Mouse (Mus musculus) forebrain, embryonic 15.5 days (tissue): ENCODE data around the gene Dpp4. TPM values are rescaled to one million over a fixed set of nuclear protein-coding genes. Genes with fewer than 3 reads are reported as not detected.

ENCODE experiments used
- ATAC-seq: fragments of 200-750 bp; cut with Nextera tagmentation; replicated peaks from 2 replicates; pipeline ENCODE4 v1.8.0; 2017; ENCODE audit warnings: mild to moderate bottlenecking, moderate TSS enrichment, moderate library complexity
- H3K27ac ChIP-seq: fragments of 300-500 bp; sonication (generic); replicated peaks from 2 replicates; pipeline ENCODE4 v1.5.1; 2015; ENCODE audit warnings: mild to moderate bottlenecking, inconsistent platforms
- H3K27me3 ChIP-seq: fragments of 300-500 bp; sonication (generic); 2 replicates; pipeline ENCODE4 v1.6.1; 2015; ENCODE audit warnings: inconsistent platforms
- H3K36me3 ChIP-seq: fragments of 300-500 bp; sonication (generic); 2 replicates; pipeline ENCODE4 v1.6.1; 2015; ENCODE audit warnings: mild to moderate bottlenecking, inconsistent platforms
- H3K4me1 ChIP-seq: fragments of 300-500 bp; sonication (generic); 2 replicates; pipeline ENCODE4 v1.6.1; 2015; ENCODE audit warnings: inconsistent platforms
- H3K4me2 ChIP-seq: fragments of 300-500 bp; sonication (generic); replicated peaks from 2 replicates; pipeline ENCODE4 v1.6.1; 2015; ENCODE audit warnings: mild to moderate bottlenecking, inconsistent platforms
- H3K4me3 ChIP-seq: fragments of 300-500 bp; sonication (generic); 2 replicates; pipeline ENCODE4 v1.5.1; 2015; ENCODE audit warnings: mild to moderate bottlenecking, inconsistent platforms
- H3K9ac ChIP-seq: fragments of 300-500 bp; sonication (generic); replicated peaks from 2 replicates; pipeline ENCODE4 v1.6.1; 2015; ENCODE audit warnings: mild to moderate bottlenecking, inconsistent platforms
- H3K9me3 ChIP-seq: fragments of 300-500 bp; sonication (generic); 2 replicates; pipeline ENCODE4 v1.6.1; 2016; ENCODE audit warnings: inconsistent platforms
- WGBS: fragments of 180-500 bp; shearing (Covaris S2); methylation state at CpG from one replicate; pipeline ENCODE4 v1.1.7; 2015; ENCODE audit warnings: mixed read lengths; 5-methylcytosine and 5-hydroxymethylcytosine counted together
- polyA plus RNA-seq: library from polyadenylated mRNA; unstranded; fragments of >200 nt; fragmentation: Nextera tagmentation; extraction: Ambion mirVana; gene quantifications from 2 replicates; pipeline ENCODE4 v1.2.1, GENCODE M21; 2015

The Dpp4 gene
- polyA plus RNA-seq, 1 experiment from 2014 or later = 1.5 TPM

DNA sequence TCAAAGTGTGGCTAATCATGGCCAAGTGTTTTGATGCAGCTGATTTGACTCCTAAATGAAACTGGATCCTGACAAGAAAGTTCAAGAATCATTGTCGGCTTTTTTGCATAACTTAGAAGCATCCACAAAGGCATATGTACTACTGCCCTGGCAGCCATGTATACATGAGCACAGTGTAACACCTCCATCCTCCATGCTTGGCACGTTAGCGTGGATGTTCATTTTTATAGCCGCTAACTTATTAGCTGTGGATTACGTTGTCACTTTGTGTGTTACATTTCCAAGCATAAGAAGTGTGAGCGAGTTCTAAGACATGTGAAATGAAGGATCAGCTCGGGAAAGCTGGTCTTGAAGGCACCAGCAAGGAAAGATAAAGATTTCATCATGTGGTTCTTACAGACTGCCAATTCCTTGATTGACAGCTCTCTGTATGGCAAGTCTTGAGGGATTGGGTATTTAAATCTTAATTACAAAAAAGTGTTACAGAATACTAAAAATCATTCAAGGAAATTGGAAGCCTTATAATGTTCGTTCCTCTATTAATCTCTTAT is 19.3 kb upstream of the Dpp4 start:
- Histone ChIP-seq H3K9ac (no peak overlapping the region), H3K4me1 (no peaks in the 10 kb centered on the region), H3K9me3 (no peaks in the 10 kb centered on the region), H3K4me3 (no peak overlapping the region), H3K27me3 (no peaks in the 10 kb centered on the region), H3K36me3 (no peaks in the 10 kb centered on the region), H3K4me2 (no peak overlapping the region), H3K27ac (no peak overlapping the region)
- ATAC-seq = no peak
- 66% methylated on average over 8 of the region's 8 CpGs for WGBS

GRCm38 (mm10) chr2:62425941-62426340 is 13.9 kb upstream of the Dpp4 start:
- no peak overlapping the region for H3K4me2 ChIP-seq
- H3K9me3 ChIP-seq = no peaks in the 10 kb centered on the region
- no peaks in the 10 kb centered on the region for H3K36me3 ChIP-seq
- no peaks in the 10 kb centered on the region for H3K4me1 ChIP-seq
- H3K27ac ChIP-seq = no peak overlapping the region
- 78% methylated on average over 3 of the region's 3 CpGs for WGBS
- H3K4me3 ChIP-seq = no peak overlapping the region
- no peak for ATAC-seq
- no peaks in the 10 kb centered on the region for H3K27me3 ChIP-seq
- H3K9ac ChIP-seq = no peak overlapping the region

DNA sequence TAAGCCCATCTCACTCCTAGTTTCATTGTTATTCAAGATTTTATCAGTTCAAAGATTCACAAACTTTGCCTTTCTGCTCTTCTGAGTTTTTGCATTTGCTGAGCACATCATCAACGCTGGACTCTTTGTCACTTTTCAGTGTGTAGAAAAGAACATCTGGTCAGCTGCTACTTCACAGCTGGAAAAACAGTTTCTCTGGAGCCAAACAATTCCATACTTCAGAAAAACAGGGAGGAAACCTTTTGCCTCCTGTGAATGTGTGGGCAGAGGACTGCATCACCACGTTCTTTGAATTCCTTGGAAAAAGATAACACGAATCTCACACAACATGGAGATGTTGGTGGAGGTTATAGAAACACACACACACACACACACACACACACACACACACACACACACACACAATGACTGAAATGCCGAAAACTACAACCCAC is 11.3 kb upstream of the Dpp4 start:
- Histone ChIP-seq H3K9ac (no peak overlapping the region), H3K27ac (no peak overlapping the region), H3K4me2 (no peak overlapping the region), H3K4me1 (no peaks in the 10 kb centered on the region), H3K36me3 (no peaks in the 10 kb centered on the region), H3K27me3 (no peaks in the 10 kb centered on the region), H3K9me3 (no peaks in the 10 kb centered on the region), H3K4me3 (no peak overlapping the region)
- no peak for ATAC-seq
- 48% methylated on average over 4 of the region's 4 CpGs for WGBS

GRCm38 (mm10) chr2:62422515-62423342 is 10.7 kb upstream of the Dpp4 start:
- H3K27ac ChIP-seq = no peak overlapping the region
- H3K4me1 ChIP-seq = no peaks in the 10 kb centered on the region
- no peak overlapping the region for H3K4me3 ChIP-seq
- 63% methylated on average over 6 of the region's 6 CpGs for WGBS
- no peaks in the 10 kb centered on the region for H3K36me3 ChIP-seq
- H3K9ac ChIP-seq = no peak overlapping the region
- H3K27me3 ChIP-seq = no peaks in the 10 kb centered on the region
- no peaks in the 10 kb centered on the region for H3K9me3 ChIP-seq
- no peak overlapping the region for H3K4me2 ChIP-seq
- ATAC-seq = no peak

- no peak overlapping the region for H3K4me3 ChIP-seq
- 86% methylated on average over 4 of the region's 4 CpGs for WGBS
- no peaks in the 10 kb centered on the region for H3K9me3 ChIP-seq
- ATAC-seq = no peak
- H3K27ac ChIP-seq = no peak overlapping the region
- H3K27me3 ChIP-seq = no peaks in the 10 kb centered on the region
- H3K36me3 ChIP-seq = no peaks in the 10 kb centered on the region
- no peaks in the 10 kb centered on the region for H3K4me1 ChIP-seq
- H3K9ac ChIP-seq = no peak overlapping the region
- H3K4me2 ChIP-seq = no peak overlapping the region
Observed at GRCm38 (mm10) chr2:62421229-62421628, 9.2 kb upstream of the Dpp4 start.

DNA sequence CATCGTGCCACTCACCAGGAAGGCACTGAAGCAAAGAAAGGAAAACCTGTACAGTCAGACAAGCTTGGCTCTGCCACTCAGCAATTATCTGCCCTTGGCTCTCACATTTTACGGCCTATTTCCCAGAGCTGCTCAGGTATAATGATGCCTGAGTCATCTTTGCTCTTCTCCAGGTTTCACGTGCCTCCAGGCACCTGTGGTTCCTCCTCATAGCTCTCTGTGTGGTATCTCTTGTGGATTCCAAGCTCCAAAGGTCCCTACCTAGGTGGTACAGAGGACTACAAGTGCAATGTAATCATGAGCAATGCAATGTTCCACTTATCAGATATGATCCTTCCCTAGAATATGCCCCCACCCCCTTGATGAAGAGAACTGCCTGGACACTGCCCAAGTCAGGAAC is 8.0 kb upstream of the Dpp4 start:
- no peak for ATAC-seq
- H3K27me3 ChIP-seq = no peaks in the 10 kb centered on the region
- no peaks in the 10 kb centered on the region for H3K4me1 ChIP-seq
- 89% methylated on average over 3 of the region's 3 CpGs for WGBS
- H3K4me2 ChIP-seq = no peak overlapping the region
- no peaks in the 10 kb centered on the region for H3K36me3 ChIP-seq
- H3K9me3 ChIP-seq = no peaks in the 10 kb centered on the region
- no peak overlapping the region for H3K4me3 ChIP-seq
- H3K9ac ChIP-seq = no peak overlapping the region
- no peak overlapping the region for H3K27ac ChIP-seq

DNA sequence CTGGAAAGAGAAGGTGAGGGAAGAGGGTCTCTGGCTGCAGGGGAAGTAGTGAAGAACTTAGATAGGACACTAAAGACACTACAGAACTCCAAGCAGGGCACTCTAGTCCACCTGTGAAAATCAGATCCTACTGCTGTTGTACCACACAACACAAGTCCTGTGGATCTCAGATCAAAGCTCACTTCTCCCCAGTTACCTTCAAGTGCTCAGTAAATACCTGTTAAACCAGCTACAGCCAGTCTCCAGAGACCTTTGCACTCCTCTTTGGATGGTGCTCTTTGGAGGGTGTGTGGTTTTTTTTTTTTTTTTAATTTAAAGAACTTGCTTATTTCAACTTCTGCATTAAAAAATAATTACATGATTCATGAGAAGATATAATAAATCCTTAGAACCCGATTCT is 5.2 kb upstream of the Dpp4 start:
- no peak for ATAC-seq
- Histone ChIP-seq H3K4me3 (no peak overlapping the region), H3K36me3 (no peaks in the 10 kb centered on the region), H3K4me1 (peaks cover under 1% of the 10 kb centered on the region; the same call in 1 of the 2 replicates), H3K4me2 (no peak overlapping the region), H3K9me3 (no peaks in the 10 kb centered on the region), H3K27me3 (no peaks in the 10 kb centered on the region), H3K9ac (no peak overlapping the region), H3K27ac (no peak overlapping the region)
- WGBS = 82% methylated on average over 1 of the region's 1 CpGs

DNA sequence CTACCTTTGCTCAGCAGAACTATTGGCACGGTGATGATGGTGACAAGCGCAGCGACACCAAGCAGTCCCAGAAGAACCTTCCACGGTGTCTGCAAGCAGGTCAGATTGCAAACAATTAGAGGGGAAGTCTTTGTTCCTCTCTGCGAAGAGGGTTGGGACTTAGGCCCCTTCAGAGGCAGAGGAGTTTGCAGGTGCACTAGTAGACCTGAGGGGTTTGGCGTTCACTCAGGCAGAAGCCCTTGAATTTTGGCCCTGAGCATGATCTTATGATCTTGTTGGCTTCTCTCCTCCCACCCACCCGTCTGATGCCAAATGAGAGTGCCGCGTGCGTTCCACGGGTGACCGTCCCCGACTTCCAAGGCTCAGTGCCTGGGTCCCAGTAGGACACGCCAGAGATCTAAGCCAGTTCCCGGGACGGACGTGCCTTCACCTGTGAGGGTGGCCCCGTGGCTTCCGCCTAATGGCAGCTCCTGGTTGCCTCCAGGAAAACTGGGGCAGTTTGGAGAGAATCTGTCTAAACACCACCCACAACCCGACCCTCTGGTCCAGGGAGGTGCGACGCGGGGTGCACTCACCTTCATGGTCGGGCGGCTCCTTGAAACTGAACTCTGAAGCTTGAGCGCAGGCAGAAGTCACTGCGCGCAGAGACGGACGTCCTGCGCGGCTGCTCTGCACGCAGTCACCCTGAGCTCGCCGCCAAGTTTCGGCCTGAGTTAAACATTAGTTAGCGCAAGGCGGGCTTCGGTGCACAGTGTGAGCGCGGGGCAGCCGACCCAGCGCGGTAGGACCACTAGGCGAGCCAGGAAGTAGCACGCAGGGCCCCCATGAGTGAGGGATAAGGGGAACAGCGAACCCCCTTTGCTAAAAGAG is 585 bp downstream of the Dpp4 start:
- Histone ChIP-seq H3K36me3 (no peaks in the 10 kb centered on the region), H3K4me3 (peak overlapping the region; percentile 39), H3K9ac (0 out of 2 replicates have a peak overlapping the region, but pooled peaks have one; percentile 4), H3K4me2 (peak overlapping the region; percentile 75), H3K4me1 (peaks cover 12% of the 10 kb centered on the region), H3K27me3 (0 out of 2 replicates have a peak, but pooled peaks cover 8% of the 10 kb centered on the region), H3K9me3 (no peaks in the 10 kb centered on the region), H3K27ac (no peak overlapping the region)
- 8% methylated on average over 47 of the region's 47 CpGs for WGBS
- ATAC-seq = peak; percentile 76

DNA sequence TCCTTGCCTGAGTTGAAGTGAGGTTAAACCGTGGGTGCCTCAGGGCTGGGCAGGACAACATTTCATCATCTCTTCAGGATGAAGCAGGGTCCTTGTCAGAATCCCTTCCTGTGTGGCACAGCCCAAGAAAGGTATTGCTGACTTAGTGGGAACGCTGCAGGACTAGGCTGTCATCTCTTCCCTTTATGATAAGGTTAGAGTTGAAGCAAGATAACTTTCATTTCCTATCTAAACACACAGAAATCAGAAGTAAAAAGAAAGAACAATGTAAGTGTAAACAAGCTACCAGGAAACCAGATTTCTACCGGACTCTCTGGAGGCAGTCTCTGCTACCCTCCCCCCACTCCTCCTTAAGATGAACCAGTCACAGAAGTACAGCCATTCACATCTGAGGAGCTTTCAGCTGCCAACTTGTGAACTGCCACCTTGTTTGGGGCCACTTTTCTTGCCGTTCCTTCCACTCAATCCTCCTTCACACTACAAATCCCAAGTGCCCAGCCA is 3.3 kb downstream of the Dpp4 start:
- WGBS = 42% methylated on average over 4 of the region's 4 CpGs
- H3K4me2 ChIP-seq = no peak overlapping the region
- H3K9ac ChIP-seq = no peak overlapping the region
- H3K27me3 ChIP-seq = 0 out of 2 replicates have a peak, but pooled peaks cover 8% of the 10 kb centered on the region
- no peak for ATAC-seq
- no peaks in the 10 kb centered on the region for H3K9me3 ChIP-seq
- no peak overlapping the region for H3K4me3 ChIP-seq
- H3K36me3 ChIP-seq = no peaks in the 10 kb centered on the region
- no peak overlapping the region for H3K27ac ChIP-seq
- H3K4me1 ChIP-seq = peaks cover 12% of the 10 kb centered on the region

GRCm38 (mm10) chr2:62408216-62408615 is 3.8 kb downstream of the Dpp4 start:
- WGBS = 91% methylated on average over 5 of the region's 5 CpGs
- no peaks in the 10 kb centered on the region for H3K36me3 ChIP-seq
- H3K9me3 ChIP-seq = no peaks in the 10 kb centered on the region
- H3K27ac ChIP-seq = no peak overlapping the region
- H3K4me1 ChIP-seq = peaks cover 12% of the 10 kb centered on the region
- ATAC-seq = no peak
- 0 out of 2 replicates have a peak, but pooled peaks cover 8% of the 10 kb centered on the region for H3K27me3 ChIP-seq
- no peak overlapping the region for H3K4me3 ChIP-seq
- no peak overlapping the region for H3K9ac ChIP-seq
- H3K4me2 ChIP-seq = no peak overlapping the region

- Histone ChIP-seq H3K4me3 (no peak overlapping the region), H3K36me3 (no peaks in the 10 kb centered on the region), H3K4me1 (no peaks in the 10 kb centered on the region), H3K4me2 (no peak overlapping the region), H3K27me3 (no peaks in the 10 kb centered on the region), H3K9ac (no peak overlapping the region), H3K27ac (no peak overlapping the region), H3K9me3 (no peaks in the 10 kb centered on the region)
- WGBS = 85% methylated on average over 5 of the region's 5 CpGs
- no peak for ATAC-seq
Observed at GRCm38 (mm10) chr2:62403556-62404135, 8.4 kb downstream of the Dpp4 start.
